Mouse (Mus musculus) kidney, embryonic 15.5 days (tissue): ENCODE measurements at regions not wholly inside any gene's neighbourhood (a gene's known extent, or its start where the extent isn't known, plus 50 kb on each side); places are given as distances from the start of the nearest gene placed in this dataset.

Source experiments
- ATAC-seq: fragments of 200-750 bp; cut with Nextera tagmentation; replicated peaks from 2 replicates; pipeline ENCODE4 v1.8.0; 2017; ENCODE audit warnings: moderate TSS enrichment; ENCODE audit not compliant: low FRiP score
- H3K27ac ChIP-seq: fragments of 300-500 bp; sonication (generic); 2 replicates; pipeline ENCODE4 v1.5.1; 2015; ENCODE audit warnings: mild to moderate bottlenecking, inconsistent platforms
- H3K27me3 ChIP-seq: fragments of 300-500 bp; sonication (generic); 2 replicates; pipeline ENCODE4 v1.6.1; 2015; ENCODE audit warnings: inconsistent platforms
- H3K36me3 ChIP-seq: fragments of 300-500 bp; sonication (generic); 2 replicates; pipeline ENCODE4 v1.6.1; 2015; ENCODE audit warnings: inconsistent platforms
- H3K4me1 ChIP-seq: fragments of 300-500 bp; sonication (generic); 2 replicates; pipeline ENCODE4 v1.6.1; 2015; ENCODE audit warnings: inconsistent platforms
- H3K4me2 ChIP-seq: fragments of 300-500 bp; sonication (generic); 2 replicates; pipeline ENCODE4 v1.6.1; 2015; ENCODE audit warnings: moderate library complexity, mild to moderate bottlenecking, inconsistent platforms
- H3K4me3 ChIP-seq: fragments of 300-500 bp; sonication (generic); replicated peaks from 2 replicates; pipeline ENCODE4 v1.5.1; 2015; ENCODE audit warnings: mild to moderate bottlenecking, inconsistent platforms
- H3K9ac ChIP-seq: fragments of 300-500 bp; sonication (generic); 2 replicates; pipeline ENCODE4 v1.6.1; 2015; ENCODE audit warnings: mild to moderate bottlenecking, inconsistent platforms
- H3K9me3 ChIP-seq: fragments of 300-500 bp; sonication (generic); replicated peaks from 2 replicates; pipeline ENCODE4 v1.6.1; 2016; ENCODE audit warnings: inconsistent platforms
- WGBS: fragments of 180-500 bp; shearing (Covaris S2); methylation state at CpG from one replicate; pipeline ENCODE4 v1.1.7; 2015; ENCODE audit warnings: mixed read lengths; 5-methylcytosine and 5-hydroxymethylcytosine counted together

GRCm38 (mm10) chr1:35850191-35850545 is 218.0 kb upstream of the Hs6st1 start:
- Histone ChIP-seq H3K4me1 (peaks cover 12% of the 10 kb centered on the region), H3K4me3 (no peak overlapping the region), H3K9ac (no peak overlapping the region), H3K27ac (no peak overlapping the region), H3K9me3 (no peaks in the 10 kb centered on the region), H3K36me3 (no peaks in the 10 kb centered on the region), H3K4me2 (no peak overlapping the region), H3K27me3 (no peaks in the 10 kb centered on the region)
- no peak for ATAC-seq
- WGBS = 78% methylated on average over 8 of the region's 8 CpGs

GRCm38 (mm10) chr1:35850566-35851085 is 217.6 kb upstream of the Hs6st1 start:
- 72% methylated on average over 9 of the region's 9 CpGs for WGBS
- Histone ChIP-seq H3K9me3 (no peaks in the 10 kb centered on the region), H3K4me3 (no peak overlapping the region), H3K4me1 (peaks cover 12% of the 10 kb centered on the region), H3K27me3 (no peaks in the 10 kb centered on the region), H3K9ac (no peak overlapping the region), H3K27ac (no peak overlapping the region), H3K4me2 (no peak overlapping the region), H3K36me3 (no peaks in the 10 kb centered on the region)
- ATAC-seq = no peak

GRCm38 (mm10) chr1:35851681-35852409 is 216.4 kb upstream of the Hs6st1 start:
- Histone ChIP-seq H3K27ac (no peak overlapping the region), H3K4me3 (no peak overlapping the region), H3K9ac (no peak overlapping the region), H3K36me3 (no peaks in the 10 kb centered on the region), H3K27me3 (no peaks in the 10 kb centered on the region), H3K4me2 (no peak overlapping the region), H3K9me3 (no peaks in the 10 kb centered on the region), H3K4me1 (peaks cover 12% of the 10 kb centered on the region)
- ATAC-seq = no peak
- WGBS = 92% methylated on average over 4 of the region's 4 CpGs

GRCm38 (mm10) chr1:35853018-35853417 is 215.2 kb upstream of the Hs6st1 start:
- peaks cover 12% of the 10 kb centered on the region for H3K4me1 ChIP-seq
- H3K36me3 ChIP-seq = no peaks in the 10 kb centered on the region
- ATAC-seq = no peak
- H3K27ac ChIP-seq = no peak overlapping the region
- H3K9me3 ChIP-seq = no peaks in the 10 kb centered on the region
- WGBS = 97% methylated on average over 1 of the region's 1 CpGs
- H3K27me3 ChIP-seq = no peaks in the 10 kb centered on the region
- no peak overlapping the region for H3K4me2 ChIP-seq
- H3K9ac ChIP-seq = no peak overlapping the region
- H3K4me3 ChIP-seq = no peak overlapping the region

- 76% methylated on average over 4 of the region's 4 CpGs for WGBS
Observed at GRCm38 (mm10) chr1:35855650-35856049, 212.6 kb upstream of the Hs6st1 start.

GRCm38 (mm10) chr1:35858342-35858741 is 209.9 kb upstream of the Hs6st1 start:
- H3K27ac ChIP-seq = no peak overlapping the region
- 0 out of 2 replicates have a peak, but pooled peaks cover 4% of the 10 kb centered on the region for H3K4me1 ChIP-seq
- no peak overlapping the region for H3K4me2 ChIP-seq
- ATAC-seq = 0 out of 2 replicates have a peak, but pooled peaks have one; percentile 18
- H3K27me3 ChIP-seq = no peaks in the 10 kb centered on the region
- H3K9ac ChIP-seq = no peak overlapping the region
- 56% methylated on average over 3 of the region's 3 CpGs for WGBS
- no peaks in the 10 kb centered on the region for H3K36me3 ChIP-seq
- H3K4me3 ChIP-seq = no peak overlapping the region
- no peaks in the 10 kb centered on the region for H3K9me3 ChIP-seq

More at GRCm38 (mm10) chr1:35855650-35856049, 212.6 kb upstream of the Hs6st1 start:
- H3K27ac ChIP-seq = no peak overlapping the region
- no peak overlapping the region for H3K4me3 ChIP-seq
- H3K4me2 ChIP-seq = no peak overlapping the region
- H3K9me3 ChIP-seq = no peaks in the 10 kb centered on the region
- H3K9ac ChIP-seq = no peak overlapping the region
- no peak for ATAC-seq
- no peaks in the 10 kb centered on the region for H3K36me3 ChIP-seq
- H3K27me3 ChIP-seq = no peaks in the 10 kb centered on the region
- peaks cover 8% of the 10 kb centered on the region; the same call in 1 of the 2 replicates for H3K4me1 ChIP-seq

GRCm38 (mm10) chr1:35860779-35861178 is 207.4 kb upstream of the Hs6st1 start:
- Histone ChIP-seq H3K27me3 (no peaks in the 10 kb centered on the region), H3K36me3 (no peaks in the 10 kb centered on the region), H3K9me3 (no peaks in the 10 kb centered on the region), H3K4me2 (no peak overlapping the region), H3K4me1 (0 out of 2 replicates have a peak, but pooled peaks cover 4% of the 10 kb centered on the region), H3K4me3 (no peak overlapping the region), H3K27ac (no peak overlapping the region), H3K9ac (no peak overlapping the region)
- WGBS = 90% methylated on average over 5 of the region's 5 CpGs
- no peak for ATAC-seq

- Histone ChIP-seq H3K4me1 (0 out of 2 replicates have a peak, but pooled peaks cover 4% of the 10 kb centered on the region), H3K9me3 (no peaks in the 10 kb centered on the region), H3K36me3 (no peaks in the 10 kb centered on the region), H3K4me3 (no peak overlapping the region), H3K27ac (no peak overlapping the region), H3K4me2 (no peak overlapping the region), H3K27me3 (no peaks in the 10 kb centered on the region), H3K9ac (no peak overlapping the region)
- ATAC-seq = no peak
- WGBS = 79% methylated on average over 5 of the region's 5 CpGs
Observed at GRCm38 (mm10) chr1:35862196-35862595, 206.0 kb upstream of the Hs6st1 start.

GRCm38 (mm10) chr1:35862661-35863060 is 205.5 kb upstream of the Hs6st1 start:
- 84% methylated on average over 2 of the region's 2 CpGs for WGBS
- H3K4me3 ChIP-seq = no peak overlapping the region
- no peaks in the 10 kb centered on the region for H3K27me3 ChIP-seq
- H3K4me1 ChIP-seq = 0 out of 2 replicates have a peak, but pooled peaks cover 4% of the 10 kb centered on the region
- H3K36me3 ChIP-seq = no peaks in the 10 kb centered on the region
- H3K9me3 ChIP-seq = no peaks in the 10 kb centered on the region
- no peak overlapping the region for H3K4me2 ChIP-seq
- no peak for ATAC-seq
- H3K9ac ChIP-seq = no peak overlapping the region
- H3K27ac ChIP-seq = no peak overlapping the region

- H3K36me3 ChIP-seq = no peaks in the 10 kb centered on the region
- no peak overlapping the region for H3K4me3 ChIP-seq
- no peak for ATAC-seq
- no peaks in the 10 kb centered on the region for H3K9me3 ChIP-seq
- WGBS = 94% methylated on average over 9 of the region's 9 CpGs
- H3K4me1 ChIP-seq = 0 out of 2 replicates have a peak, but pooled peaks cover 2% of the 10 kb centered on the region
- no peak overlapping the region for H3K27ac ChIP-seq
- H3K4me2 ChIP-seq = no peak overlapping the region
- H3K27me3 ChIP-seq = no peaks in the 10 kb centered on the region
- H3K9ac ChIP-seq = no peak overlapping the region
Observed at GRCm38 (mm10) chr1:35864246-35864645, 204.0 kb upstream of the Hs6st1 start.

- Histone ChIP-seq H3K4me2 (no peak overlapping the region), H3K27ac (no peak overlapping the region), H3K4me1 (peaks cover 6% of the 10 kb centered on the region; the same call in 1 of the 2 replicates), H3K4me3 (no peak overlapping the region), H3K9ac (no peak overlapping the region), H3K36me3 (no peaks in the 10 kb centered on the region), H3K9me3 (no peaks in the 10 kb centered on the region), H3K27me3 (no peaks in the 10 kb centered on the region)
- 76% methylated on average over 6 of the region's 6 CpGs for WGBS
- no peak for ATAC-seq
Observed at GRCm38 (mm10) chr1:35865263-35865662, 202.9 kb upstream of the Hs6st1 start.

- H3K4me3 ChIP-seq = no peak overlapping the region
- H3K4me2 ChIP-seq = no peak overlapping the region
- WGBS = 75% methylated on average over 12 of the region's 12 CpGs
- no peaks in the 10 kb centered on the region for H3K9me3 ChIP-seq
- no peaks in the 10 kb centered on the region for H3K27me3 ChIP-seq
- no peak for ATAC-seq
- H3K4me1 ChIP-seq = peaks cover 6% of the 10 kb centered on the region; the same call in 1 of the 2 replicates
- H3K9ac ChIP-seq = no peak overlapping the region
- no peak overlapping the region for H3K27ac ChIP-seq
- no peaks in the 10 kb centered on the region for H3K36me3 ChIP-seq
Observed at GRCm38 (mm10) chr1:35866643-35867042, 201.6 kb upstream of the Hs6st1 start.
